Mouse (Mus musculus) ovary, postnatal 10 days (tissue): ENCODE data around the gene Kcnd2.
"Not testable (repeated sequence)": the region's sequence is repeated elsewhere in the genome, so short reads cannot be mapped to it uniquely, and the experiment has no call there.

ENCODE experiments used
- DNase-seq: peaks from one replicate; pipeline ENCODE4 v3.0.0; 2022; ENCODE audit warnings: low spot score

The Kcnd2 gene

DNA sequence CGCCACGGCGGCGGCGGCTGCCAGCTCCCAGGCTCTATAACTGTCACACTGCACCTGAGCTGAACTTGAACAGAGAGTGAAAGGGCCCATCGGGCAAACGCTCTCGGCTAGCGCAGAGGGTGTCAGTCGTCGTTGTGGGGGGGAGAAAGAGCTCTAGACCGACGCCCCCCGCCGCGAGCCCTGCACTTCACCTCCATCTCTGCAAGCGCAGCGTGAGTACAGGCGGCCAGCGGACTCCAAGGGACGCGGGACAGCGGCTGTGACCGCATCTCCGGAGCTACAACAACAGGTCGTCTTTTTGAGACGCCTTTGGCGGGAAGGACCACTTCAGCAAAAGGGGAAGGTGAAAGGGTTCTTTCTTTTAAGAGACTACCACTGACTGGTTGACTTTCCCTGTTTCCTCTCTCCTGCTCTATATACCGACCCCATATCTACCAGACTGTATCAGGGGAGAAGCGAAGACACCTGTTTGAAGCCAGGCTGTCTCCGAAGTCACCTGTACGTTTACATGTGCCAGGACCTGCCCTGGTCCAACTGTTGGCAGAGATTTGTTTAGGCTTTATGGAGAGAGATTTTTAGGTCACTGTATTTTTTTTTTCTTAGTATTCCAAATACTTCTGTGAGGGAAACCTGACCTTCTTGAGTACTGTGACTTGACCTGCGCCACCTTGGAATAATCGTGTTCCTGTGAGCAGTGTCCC is at the start of gene Kcnd2:
Gene Kcnd2 (plus strand): TSS at position 13 of the 701 bp plus-strand sequence.
- no peak for DNase-seq

DNA sequence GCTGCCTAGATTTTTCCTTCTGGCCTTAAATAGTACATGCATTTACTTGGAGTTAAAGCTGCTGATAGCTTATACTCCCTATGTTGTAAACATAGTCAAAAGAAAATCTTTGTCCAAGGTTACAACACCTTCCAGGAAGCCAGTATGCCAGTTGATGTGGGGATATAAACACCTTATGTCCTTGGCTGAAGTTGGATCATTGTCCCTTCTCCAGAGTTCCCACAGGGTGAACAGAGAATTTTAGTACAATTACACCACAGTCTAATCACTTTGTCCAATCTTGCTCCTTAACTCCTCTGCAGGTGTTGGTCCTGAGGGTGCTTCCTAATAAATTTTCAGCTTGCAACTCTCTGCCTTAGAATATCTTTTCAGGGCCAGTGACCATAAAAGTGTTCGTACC is 48.7 kb upstream of the Kcnd2 start:
- DNase-seq, result no peak

DNA sequence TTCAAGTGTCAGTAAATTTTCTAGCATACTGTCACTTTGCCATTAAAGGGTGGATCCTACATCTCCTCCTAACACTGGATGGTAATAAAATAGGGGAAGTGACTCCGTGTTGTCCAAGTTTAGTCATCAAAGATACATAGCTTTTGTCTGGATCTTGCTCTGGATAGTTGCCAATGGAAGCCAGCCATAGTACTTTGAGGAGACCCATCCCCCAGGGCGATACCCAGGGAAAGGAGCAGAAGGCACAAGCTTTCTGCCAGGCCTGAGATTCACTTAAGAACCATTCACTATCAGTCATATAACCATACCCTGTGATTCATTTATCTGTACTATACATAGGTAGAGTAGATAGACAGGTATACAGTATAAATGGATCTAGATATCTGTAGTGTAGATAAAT is 20.0 kb upstream of the Kcnd2 start:
- no peak for DNase-seq

DNA sequence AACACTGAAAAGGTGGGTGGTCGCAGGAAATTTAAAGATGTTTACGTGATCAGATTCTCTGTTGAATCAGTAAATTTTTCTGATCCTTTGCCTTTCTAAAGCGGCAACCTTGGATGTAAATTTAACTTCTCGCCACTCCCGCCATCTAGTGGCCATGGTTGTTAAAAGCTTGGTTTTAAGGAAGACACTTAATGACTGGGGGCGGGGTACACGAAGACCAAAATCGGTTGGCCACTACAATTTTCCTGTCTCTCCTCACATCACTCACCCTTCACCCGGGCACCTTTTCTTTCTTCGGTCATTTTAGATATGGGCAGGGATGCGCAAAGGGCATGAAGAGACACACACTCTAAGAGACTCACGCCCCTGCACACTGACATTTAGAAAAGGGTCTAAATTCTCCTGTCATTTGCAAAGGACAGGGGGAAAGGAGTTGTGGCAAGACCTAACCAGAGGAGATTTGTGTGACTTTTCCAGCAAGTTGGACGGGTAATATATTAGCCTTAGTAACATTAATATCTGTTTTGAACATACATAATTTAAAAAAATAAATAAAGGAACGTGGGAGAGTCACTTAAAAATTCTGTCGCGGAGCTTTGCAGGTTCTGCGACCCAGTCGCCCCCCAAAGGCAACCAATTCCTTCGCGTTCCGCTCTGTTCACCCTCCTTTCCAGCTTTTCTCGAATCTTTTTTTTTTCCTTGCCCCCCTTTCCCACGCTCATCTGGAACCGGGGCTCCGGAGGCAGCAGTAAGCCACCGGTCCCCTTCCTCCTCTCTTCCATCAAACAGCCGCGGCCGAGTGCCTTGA is 1.2 kb upstream of the Kcnd2 start:
- peak; percentile 33 for DNase-seq

DNA sequence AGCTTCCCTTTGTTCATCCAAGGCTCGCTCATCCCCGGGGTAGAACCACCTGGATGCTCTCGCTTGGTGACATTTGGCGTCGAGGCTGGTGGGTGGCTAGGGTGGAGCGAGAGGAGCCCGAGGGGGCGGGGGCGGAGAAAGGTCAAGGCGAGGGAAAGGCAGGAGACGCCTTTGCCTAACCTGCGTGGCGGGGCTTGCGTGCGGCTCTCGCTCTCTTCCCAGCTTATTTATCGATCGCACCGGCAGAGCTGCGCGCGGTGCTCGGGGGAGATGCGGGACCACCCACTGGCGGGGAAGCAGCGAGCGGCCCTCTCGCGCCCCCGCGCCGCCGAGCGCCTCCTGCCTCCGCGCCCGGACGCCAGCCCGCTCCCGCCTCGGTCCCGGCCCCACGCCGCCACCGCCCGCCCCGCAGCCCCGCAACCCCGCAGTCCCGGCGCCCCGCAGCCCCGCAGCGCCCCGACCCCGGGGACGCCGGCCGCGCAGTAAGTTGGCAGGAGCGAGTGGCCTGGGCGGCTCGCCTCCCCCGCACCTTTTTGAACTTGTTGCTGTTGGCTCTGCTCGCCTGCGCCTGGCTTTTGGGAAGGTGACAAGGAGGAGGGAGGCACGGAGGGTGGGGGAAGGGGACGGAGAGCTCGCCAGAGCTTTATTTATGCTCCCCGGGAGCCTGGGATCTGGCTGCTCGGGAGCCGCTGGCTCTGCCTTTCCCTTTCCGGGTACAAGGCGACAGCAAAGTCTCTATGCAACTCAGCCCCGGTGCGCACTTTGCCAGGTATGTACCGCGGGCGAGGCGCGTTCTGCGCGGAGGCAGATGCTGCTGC is 421 bp upstream of the Kcnd2 start:
- DNase-seq, result peak; percentile 21

DNA sequence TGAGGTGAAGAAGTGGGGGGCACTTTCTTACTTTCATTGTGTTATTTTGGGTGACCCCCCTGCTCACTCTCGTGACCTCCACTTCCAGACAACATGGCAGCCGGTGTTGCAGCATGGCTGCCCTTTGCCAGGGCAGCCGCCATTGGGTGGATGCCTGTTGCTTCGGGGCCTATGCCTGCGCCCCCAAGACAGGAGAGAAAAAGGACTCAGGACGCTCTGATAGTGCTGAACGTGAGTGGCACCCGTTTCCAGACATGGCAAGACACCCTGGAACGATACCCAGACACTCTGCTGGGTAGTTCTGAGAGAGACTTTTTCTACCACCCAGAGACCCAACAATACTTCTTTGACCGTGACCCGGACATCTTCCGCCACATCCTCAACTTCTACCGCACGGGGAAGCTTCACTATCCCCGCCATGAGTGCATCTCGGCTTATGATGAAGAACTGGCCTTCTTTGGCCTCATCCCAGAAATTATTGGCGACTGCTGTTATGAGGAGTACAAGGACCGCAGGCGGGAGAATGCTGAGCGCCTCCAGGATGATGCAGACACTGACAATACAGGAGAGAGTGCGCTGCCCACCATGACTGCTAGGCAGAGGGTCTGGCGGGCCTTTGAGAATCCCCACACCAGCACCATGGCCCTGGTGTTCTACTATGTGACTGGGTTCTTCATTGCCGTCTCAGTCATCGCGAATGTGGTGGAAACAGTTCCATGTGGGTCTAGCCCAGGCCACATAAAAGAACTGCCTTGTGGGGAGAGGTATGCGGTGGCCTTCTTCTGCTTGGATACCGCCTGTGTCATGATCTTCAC is 1.1 kb downstream of the Kcnd2 start:
- no peak for DNase-seq

DNA sequence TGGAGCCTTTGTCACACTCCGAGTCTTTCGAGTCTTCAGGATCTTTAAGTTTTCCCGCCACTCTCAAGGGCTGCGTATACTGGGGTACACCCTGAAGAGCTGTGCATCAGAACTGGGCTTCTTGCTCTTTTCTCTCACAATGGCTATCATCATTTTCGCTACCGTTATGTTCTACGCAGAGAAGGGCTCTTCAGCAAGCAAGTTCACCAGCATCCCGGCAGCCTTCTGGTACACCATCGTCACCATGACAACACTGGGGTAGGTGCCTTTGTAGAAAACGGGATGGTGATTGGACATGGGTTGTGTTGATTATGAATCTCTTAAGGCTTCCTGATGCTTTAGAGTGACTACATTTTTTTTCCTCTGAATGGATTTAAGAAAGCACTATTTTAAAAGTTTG is 1.9 kb downstream of the Kcnd2 start:
- no peak for DNase-seq

DNA sequence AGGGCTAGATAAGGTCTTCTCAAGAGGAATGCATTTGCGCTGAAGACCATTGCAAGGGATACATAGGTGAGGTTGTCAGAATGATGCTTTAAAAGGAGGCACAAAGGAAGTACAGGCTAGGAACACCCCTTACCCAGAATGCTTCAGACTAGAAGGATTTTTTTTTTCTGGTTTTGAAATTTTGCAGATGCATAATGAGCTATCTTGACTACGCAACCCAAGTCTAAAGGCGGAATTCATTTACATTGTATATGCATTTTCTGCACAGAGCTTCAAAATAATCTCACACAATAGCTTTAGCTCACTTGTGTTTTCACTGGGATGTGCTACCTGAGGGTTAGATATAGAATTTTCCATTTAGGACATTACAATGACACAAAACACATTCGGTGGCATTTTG is 10.8 kb downstream of the Kcnd2 start:
- DNase-seq, result no peak

DNA sequence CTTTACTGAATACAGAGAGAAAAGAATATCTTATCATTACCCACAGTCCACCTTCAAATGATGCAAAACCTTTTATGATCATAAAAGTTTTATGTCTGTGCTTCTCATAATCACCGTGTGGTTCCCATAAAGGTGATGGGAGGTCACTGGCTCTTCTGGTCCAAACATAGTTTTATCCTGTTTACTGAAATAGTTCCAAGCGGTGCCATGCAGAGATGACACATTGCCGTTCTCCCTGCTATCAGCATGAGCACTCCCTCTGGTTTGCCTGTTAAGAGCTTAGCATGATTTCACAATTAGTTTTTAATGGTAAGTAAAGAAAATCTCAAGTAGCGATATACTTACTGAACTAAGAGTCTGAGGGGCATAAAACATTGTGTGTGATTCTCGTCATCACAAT is 43.7 kb downstream of the Kcnd2 start:
- DNase-seq, result no peak

DNA sequence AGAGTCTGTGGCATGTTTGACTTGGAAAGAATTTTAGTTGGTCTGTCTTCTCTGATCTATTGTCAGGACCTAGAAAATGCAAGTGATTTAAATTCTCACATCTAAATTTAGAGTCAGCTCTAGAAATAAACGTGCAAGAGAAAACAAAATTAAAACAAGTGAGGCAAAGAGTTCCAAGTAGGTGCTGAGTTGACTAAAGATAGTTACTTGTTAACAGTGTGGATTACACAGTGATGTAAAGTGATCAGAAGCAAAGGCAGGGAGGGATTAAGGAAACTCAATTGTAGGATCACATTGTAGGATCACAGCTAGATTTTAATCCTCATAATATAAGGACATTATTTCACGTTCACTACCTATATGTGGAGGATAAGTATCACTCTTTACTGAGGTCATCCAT is 52.6 kb downstream of the Kcnd2 start:
- DNase-seq, result no peak

DNA sequence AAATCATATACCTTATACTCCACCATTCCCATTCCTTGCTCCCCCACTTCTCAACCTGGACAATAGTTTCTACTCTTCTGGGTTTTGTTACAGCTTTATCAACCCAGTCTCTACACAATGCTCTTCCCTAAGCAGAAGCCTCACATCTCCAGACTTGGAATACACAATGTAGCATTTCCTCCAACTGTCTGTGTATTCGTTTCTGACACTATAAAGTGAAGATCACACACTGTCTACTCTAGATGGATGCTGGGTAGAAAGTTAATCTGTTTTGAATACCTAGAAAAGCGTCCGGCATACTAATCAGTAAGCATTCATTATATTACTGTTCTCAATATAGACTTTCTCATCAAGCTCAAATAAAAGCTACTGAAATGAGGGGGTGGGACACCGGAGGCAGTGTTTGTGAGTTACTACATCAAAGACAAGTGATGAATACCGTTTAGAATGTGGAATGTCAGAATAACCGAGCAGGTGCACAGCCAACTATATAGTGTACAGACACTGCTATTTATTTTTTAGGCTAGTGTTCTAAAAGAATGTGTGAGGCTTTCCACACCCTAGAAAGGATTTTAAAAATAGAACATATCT is 62.1 kb downstream of the Kcnd2 start:
- DNase-seq, result no peak

DNA sequence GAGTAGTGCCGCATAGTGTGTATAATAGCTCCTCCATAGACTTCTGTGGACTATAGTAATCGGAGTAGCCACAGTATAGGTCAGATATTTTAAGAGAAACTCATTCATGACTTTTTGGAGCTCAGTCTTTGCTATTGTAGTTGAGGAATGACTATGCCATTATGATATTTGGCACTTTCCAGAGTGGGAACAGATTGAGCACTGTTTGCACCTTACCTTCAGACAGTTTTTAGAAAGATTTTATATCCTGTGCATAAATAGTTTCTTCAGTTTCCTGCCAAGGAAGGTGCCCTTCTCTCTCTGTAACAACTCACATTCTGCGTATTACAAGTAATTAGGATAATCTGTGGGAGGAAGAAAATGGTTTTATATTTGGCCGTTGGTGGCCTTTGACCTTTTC is 89.6 kb downstream of the Kcnd2 start:
- no peak for DNase-seq

DNA sequence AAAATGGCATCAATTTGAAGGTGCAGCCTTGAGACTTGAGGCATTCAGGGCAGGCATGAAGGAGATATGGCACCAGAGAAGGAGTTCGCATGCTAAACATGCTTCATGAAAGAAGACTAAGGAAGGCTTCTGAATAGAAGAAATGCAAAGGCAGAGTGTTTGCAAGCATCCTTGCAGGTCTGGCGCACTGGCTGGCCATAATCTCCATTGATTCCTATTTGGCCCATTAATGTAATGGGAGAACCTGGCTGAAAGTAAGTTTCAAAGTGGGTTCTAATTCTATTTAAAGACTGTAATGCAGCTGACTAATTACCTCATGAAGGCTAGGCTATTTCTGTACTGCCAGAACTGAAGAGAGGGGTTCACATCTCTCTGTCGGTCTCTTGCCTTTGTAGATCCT is 94.9 kb downstream of the Kcnd2 start:
- no peak for DNase-seq

DNA sequence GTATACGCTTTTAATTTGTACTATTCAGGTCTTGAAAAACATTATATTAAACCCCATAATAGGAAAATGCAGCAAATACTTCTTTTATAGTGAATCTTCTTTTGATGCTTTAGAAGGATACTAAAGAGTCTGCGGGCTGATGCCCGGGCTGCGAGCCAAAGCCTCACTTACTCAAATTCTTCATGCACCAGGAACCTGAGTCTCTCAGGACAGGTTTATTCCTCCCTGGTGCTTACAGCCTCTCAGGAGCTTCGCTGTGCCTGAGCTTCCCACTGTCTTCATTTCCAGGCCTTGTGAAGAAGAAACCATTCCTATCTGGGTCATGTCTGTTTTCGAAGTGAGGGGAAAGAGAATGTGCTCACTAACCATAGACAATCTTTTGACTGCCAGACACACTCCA is 106.1 kb downstream of the Kcnd2 start:
- no peak for DNase-seq

DNA sequence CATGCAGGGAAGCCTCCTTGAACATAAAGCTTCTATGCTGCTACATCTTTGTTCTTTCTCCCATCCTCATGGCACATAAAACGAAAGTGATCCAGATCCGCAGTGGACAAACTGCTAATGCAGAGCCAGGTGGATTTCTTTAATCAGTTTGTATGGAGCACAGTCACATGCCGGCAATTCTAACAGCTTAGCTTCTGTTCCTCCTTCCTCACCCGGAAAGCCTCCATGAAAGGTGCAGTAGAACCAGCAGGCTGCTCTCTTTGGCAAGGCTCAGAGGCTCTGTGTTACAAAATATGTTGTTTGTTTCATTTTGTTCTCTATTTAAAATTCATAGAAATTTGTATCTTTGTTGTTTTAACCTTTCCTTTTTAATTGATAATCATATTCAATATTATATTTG is 106.9 kb downstream of the Kcnd2 start:
- DNase-seq, result no peak

DNA sequence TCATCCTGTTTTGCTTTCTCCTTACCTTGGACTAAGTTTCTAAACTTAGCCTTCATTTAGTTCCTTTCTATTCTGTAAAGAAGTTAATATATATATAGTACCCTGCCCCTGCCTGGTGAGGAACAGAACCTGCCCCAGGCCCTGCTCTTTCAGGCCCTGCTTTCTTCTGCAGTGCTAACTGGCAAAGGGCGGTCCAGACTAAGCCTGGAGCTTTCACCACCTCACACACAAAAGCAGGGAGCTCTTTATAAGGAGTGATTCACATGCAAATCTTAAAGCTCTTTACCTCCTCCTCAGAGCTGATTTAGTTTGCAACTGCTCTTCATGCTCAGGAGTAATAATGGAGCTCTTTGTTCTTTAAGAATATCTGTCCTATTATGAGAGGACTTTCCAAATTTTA is 109.9 kb downstream of the Kcnd2 start:
- DNase-seq, result no peak

DNA sequence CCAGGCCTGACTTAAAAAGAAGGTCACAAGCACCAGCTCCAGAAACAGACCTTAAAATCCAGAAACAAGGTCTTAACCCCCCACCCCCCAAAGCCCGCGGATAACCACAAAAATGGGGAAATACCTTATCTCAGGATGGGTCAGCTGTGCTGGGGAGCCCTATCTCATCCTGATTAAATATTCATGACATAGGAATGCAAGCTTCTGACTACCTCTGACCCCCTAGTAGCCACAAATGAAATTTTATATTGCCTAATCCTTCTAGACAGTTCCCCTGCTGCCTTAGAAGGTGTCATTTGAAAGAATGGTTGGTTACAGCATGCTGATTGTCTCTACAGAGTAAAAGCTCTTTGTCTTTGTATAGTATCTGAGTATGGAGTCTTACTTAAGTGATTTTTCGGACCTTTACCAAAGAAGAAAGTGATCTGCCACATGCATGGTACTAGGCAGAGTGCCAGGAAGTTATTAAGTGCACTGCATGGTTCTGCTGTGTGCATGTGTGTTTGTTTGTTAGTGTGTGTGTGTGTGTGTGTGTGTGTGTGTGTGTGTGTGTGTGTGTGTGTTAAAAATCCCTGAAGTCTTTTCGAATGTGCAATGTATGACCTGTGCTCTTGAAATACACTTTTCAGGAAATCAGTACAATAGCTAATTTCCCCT is 111.9 kb downstream of the Kcnd2 start:
- DNase-seq, result no peak

DNA sequence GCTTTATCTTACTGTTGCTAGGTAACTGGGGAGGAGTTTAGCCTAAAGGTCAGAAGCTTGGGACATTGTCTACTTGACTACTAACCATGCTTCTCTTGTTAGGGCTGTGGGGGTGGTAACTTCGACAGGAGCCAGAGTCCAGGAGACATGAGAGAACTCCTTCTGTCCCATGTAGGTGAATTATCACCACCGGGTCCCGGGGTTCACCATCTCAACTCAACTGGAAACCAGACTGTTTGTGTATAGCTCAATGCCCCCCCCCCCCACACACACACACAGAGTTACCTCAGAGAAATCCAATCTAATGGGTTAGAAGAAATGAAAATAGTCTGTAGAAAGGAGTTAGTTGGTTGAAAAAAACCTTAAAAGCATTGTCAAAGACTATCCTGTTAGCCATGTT is 170.0 kb downstream of the Kcnd2 start:
- DNase-seq, result not testable (repeated sequence)

DNA sequence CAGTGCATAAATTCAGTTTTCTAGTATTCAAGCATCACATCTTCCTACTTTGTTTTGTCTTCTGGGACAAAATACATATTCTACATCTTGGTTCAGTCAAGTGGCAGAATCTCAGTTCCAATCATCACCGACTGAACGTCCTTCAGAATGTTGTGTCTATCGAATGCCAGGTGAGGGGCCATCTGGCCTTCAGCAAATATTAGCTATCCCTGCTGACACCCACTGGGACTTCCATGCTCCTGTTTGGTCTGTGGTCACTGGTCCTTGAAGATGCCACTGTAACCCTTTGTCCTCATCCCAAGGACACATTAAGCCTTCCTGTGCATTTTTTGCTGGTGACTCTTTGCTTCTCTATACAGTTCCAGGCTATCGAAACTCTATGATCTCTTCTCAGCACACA is 176.5 kb downstream of the Kcnd2 start:
- no peak for DNase-seq

DNA sequence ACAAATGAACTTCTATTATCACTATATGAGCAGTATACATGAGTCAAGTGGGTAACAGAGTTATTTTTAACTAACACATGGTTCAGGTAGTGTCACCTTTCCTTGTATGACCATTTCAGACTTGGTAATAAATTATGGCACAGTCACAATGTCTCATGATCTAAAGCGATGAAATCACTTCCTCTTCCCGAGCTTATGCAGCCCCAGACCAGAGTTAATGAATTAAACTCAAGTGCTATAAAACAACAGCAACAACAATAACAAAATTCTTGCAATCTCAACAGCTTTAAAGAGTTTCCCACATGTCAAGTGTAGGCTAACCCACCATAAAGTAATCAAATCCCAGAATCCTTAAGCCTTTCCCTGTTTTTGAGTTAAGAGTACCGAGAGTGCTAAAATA is 198.4 kb downstream of the Kcnd2 start:
- no peak for DNase-seq

DNA sequence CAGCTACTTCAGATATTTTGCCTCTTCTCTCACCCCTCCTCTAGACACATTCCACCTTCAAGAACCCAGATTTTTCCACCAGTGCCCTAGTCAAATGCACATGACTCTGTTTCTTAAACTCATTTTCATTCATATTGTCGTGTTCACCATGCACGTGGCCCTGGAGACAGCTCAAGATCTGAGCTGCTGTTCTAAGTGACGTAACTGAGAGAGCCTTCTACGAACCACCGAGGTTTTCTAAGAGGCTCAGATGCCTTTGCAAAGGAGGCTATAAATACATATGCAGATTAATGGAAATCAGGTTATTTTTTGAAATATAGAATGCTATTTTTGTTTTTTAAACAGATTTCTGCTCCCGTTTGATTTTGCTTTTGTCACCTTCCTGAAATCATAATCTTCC is 202.9 kb downstream of the Kcnd2 start:
- no peak for DNase-seq
